Mouse (Mus musculus) G1E (cell line): Measurements from ENCODE around the gene Plcb2. TPM values are rescaled to one million over a fixed set of nuclear protein-coding genes. Genes with fewer than 3 reads are reported as not detected.

Experiments used
- ATAC-seq: 2 replicates; pipeline ENCODE4 v1.8.0; 2016; ENCODE audit warnings: mild to moderate bottlenecking; ENCODE audit not compliant: insufficient number of reproducible peaks, poor library complexity, low FRiP score, severe bottlenecking; ENCODE audit errors: extremely low read depth
- DNase-seq: peaks from one replicate; pipeline ENCODE4 v3.0.0; 2012; ENCODE audit warnings: low spot score
- H3K27me3 ChIP-seq: 2 replicates; pipeline ENCODE4 v1.6.1; 2012; ENCODE audit warnings: mild to moderate bottlenecking, low read length, inconsistent platforms; ENCODE audit not compliant: insufficient read depth
- H3K36me3 ChIP-seq: replicated peaks from 2 replicates; pipeline ENCODE3; 2012; ENCODE audit warnings: mild to moderate bottlenecking, inconsistent platforms
- H3K4me1 ChIP-seq: 2 replicates; pipeline ENCODE4 v1.6.1; 2012; ENCODE audit warnings: low read depth, low read length, inconsistent platforms, mixed read lengths; ENCODE audit not compliant: insufficient read depth
- H3K4me3 ChIP-seq: 2 replicates; pipeline ENCODE4 v1.5.1; 2012; ENCODE audit warnings: low read depth, mild to moderate bottlenecking, inconsistent platforms, low read length, moderate library complexity, mixed read lengths
- H3K9me3 ChIP-seq: replicated peaks from 2 replicates; pipeline ENCODE4 v1.6.1; 2012; ENCODE audit warnings: inconsistent platforms
- CTCF ChIP-seq: IDR thresholded peaks from 2 replicates; pipeline ENCODE4 v1.5.1; 2012; ENCODE audit warnings: low read depth, low read length, inconsistent platforms, mixed read lengths
- GATA1 ChIP-seq: IDR thresholded peaks from 2 replicates; pipeline ENCODE4 v1.6.1; 2012; ENCODE audit warnings: borderline replicate concordance, low read length, inconsistent platforms, mixed read lengths
- GATA2 ChIP-seq: IDR thresholded peaks from 2 replicates; pipeline ENCODE4 v1.6.1; 2012; ENCODE audit warnings: low read depth, low read length, inconsistent platforms, borderline replicate concordance
- POLR2AphosphoS5 ChIP-seq: IDR thresholded peaks from 2 replicates; pipeline ENCODE4 v1.6.1; 2012; ENCODE audit warnings: low read depth, low read length, inconsistent platforms; ENCODE audit not compliant: insufficient replicate concordance
- TAL1 ChIP-seq: conservative IDR thresholded peaks from 2 replicates; pipeline ENCODE4 v1.6.1; 2012; ENCODE audit warnings: low read depth, low read length, inconsistent platforms, mixed read lengths
- polyA plus RNA-seq: library from polyadenylated mRNA; stranded (reverse); fragments of >175 nt; gene quantifications from 2 replicates; pipeline ENCODE4 v1.2.3, GENCODE M21; 2012
- total RNA-seq, 2 experiments: library from RNA; stranded (forward) in 1 of 2; stranded (reverse) in 1 of 2; fragments of 200-1000 nt in 1 of 2; fragments of >200 nt in 1 of 2; fragmentation: Nextera tagmentation in 1 of 2; gene quantifications; 2 replicates each; pipeline ENCODE4 v1.2.3; 2014 to 2017

Gene Plcb2
- total and polyA plus RNA-seq, 3 experiments = 4.5 to 30.6 (median 8.5) TPM

DNA sequence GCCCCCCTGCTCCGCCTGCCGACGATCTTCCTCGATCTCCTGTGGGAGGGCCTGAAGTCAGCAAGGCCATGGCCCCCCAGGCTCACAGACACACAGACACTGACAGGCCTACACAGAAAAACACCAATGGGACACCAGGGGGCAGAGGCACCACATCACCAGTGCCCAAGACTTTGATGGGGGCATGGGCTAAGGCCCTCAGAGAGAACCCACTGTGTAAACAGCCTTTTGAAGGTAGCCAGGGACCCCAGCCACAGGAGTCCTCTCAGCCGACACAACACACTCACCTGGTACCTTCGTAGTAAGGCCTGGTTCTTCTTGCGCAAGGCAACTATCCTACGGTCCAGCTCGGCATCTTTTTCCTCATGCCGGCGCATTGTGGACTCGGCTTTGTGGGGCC, 33.1 kb upstream of the Plcb2 start:
- no peak for TF ChIP-seq CTCF
- TF ChIP-seq TAL1 = no peak
- no peak for TF ChIP-seq GATA2
- no peak for TF ChIP-seq GATA1
- TF ChIP-seq POLR2AphosphoS5 = no peak
- Histone ChIP-seq H3K27me3 (peaks cover 85% of the 10 kb centered on the region), H3K36me3 (no peaks in the 10 kb centered on the region), H3K4me3 (no peak overlapping the region), H3K4me1 (peaks cover 32% of the 10 kb centered on the region), H3K9me3 (no peaks in the 10 kb centered on the region)
- ATAC-seq = no peak
- no peak for DNase-seq

DNA sequence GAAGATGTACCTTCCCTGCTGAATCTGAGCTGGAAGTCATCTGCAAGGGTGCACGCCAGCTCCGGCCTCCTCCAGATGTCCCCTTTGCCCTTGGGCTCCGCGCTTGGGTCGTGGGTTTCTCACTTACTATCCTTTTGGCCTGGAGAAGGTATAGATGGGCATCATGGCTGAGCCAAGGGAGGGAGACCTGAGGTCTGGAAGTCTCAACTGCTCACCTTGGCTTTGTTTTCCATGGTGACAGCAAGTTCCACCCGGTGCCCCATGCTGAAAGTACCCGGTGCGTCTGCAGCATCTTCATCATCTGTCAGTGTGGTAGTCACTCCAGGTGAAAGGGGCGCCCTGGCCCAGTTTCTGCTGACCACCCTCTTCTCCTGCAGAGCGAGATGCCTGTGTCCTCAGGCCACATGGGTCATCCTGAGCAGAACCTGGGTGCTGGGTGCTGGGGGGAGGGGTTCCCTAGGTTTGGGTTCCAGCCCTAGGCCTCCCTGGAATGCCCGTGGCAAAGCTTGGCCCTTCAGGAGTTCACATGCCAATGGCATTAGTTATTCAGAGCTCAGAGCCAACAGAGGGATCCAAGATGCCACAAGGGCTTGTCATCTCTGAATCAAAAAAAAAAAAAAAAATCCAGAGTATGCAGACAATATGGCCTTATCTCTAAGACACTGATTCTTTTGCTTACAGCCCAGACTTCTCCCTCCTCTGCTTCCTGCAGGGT, 32.2 kb upstream of the Plcb2 start:
- no peaks in the 10 kb centered on the region for H3K9me3 ChIP-seq
- ATAC-seq = no peak
- DNase-seq = no peak
- no peaks in the 10 kb centered on the region for H3K36me3 ChIP-seq
- peaks cover 81% of the 10 kb centered on the region for H3K27me3 ChIP-seq
- no peak overlapping the region for H3K4me3 ChIP-seq
- peaks cover 28% of the 10 kb centered on the region for H3K4me1 ChIP-seq
- no peak for TF ChIP-seq CTCF
- no peak for TF ChIP-seq GATA1
- no peak for TF ChIP-seq TAL1
- TF ChIP-seq POLR2AphosphoS5 = no peak
- no peak for TF ChIP-seq GATA2

DNA sequence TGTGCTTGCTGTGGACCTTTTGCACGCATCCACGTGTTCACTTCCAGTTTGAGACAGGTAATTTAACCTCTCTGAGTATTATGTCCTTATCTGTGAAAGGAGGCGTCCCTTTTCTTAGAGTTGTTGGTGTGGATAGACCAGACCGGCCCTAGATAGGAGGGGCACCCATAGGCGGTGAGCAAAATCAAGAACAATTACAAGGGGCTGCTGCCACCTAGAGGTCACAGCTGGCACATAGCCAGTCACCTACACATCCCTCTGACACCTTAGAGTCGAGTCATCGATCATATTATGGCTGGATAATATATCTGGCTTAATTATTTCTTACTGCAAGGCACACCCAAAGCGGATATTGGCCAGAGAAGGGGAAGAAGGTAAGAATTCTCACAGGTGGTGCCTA, 31.6 kb upstream of the Plcb2 start:
- Histone ChIP-seq H3K4me1 (peaks cover 26% of the 10 kb centered on the region), H3K9me3 (no peaks in the 10 kb centered on the region), H3K36me3 (no peaks in the 10 kb centered on the region), H3K27me3 (peaks cover 75% of the 10 kb centered on the region), H3K4me3 (no peak overlapping the region)
- ATAC-seq (peak; percentile 64), DNase-seq (peak; percentile 76)
- no peak for TF ChIP-seq POLR2AphosphoS5
- TF ChIP-seq TAL1 = no peak
- TF ChIP-seq GATA1 = no peak
- no peak for TF ChIP-seq GATA2
- TF ChIP-seq CTCF = peak; percentile 71

DNA sequence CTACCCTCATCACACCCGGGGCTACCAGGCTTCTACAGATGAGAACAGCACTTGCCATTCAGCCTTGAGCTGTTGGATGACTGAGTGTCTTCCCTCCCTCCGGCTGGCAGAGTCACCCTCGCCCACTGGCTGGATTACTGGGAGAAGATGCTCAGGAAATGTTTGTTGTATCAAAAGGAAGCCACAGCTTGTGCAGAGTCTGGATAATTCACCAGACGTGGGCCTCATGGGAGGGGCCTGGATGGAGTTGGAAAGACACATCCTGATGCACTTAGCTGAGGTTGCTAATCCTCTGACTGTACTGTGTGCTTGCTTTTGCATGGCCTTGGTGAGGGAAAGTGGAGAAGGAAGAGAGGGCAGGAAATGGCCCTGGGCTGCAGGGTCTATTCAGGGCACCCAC, 27.9 kb upstream of the Plcb2 start:
- H3K36me3 ChIP-seq = peaks cover 19% of the 10 kb centered on the region
- no peak for TF ChIP-seq CTCF
- no peak for TF ChIP-seq GATA2
- TF ChIP-seq GATA1 = no peak
- TF ChIP-seq TAL1 = no peak
- TF ChIP-seq POLR2AphosphoS5 = no peak

DNA sequence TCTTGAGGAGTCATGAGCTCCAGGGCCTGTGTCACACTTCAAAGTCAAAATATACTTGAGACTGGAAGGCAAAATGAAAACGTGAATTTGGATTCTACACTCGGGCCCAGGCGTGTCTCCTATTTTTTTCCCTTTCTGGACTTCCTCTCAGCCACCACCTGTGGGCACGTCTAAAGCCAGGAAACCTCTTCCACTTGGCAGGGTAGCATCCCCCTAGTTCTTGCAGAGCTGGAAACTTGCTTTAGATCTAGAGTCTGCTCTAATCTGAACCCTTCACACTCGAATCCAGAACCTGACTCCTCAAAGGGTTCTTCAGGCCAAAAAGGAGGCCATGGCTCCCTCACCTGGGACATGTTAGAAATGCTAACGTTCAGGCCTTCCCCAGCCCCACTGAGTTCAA, 27.2 kb upstream of the Plcb2 start:
- Histone ChIP-seq H3K27me3 (peaks cover 37% of the 10 kb centered on the region), H3K9me3 (no peaks in the 10 kb centered on the region), H3K4me3 (no peak overlapping the region), H3K4me1 (peaks cover 23% of the 10 kb centered on the region), H3K36me3 (peaks cover 25% of the 10 kb centered on the region)
- DNase-seq = no peak
- TF ChIP-seq CTCF (no peak), TAL1 (no peak), GATA1 (no peak), GATA2 (no peak), POLR2AphosphoS5 (no peak)
- ATAC-seq = no peak

More for the DNA sequence above, 27.9 kb upstream of the Plcb2 start:
- Histone ChIP-seq H3K4me1 (peaks cover 23% of the 10 kb centered on the region), H3K9me3 (no peaks in the 10 kb centered on the region), H3K27me3 (peaks cover 42% of the 10 kb centered on the region), H3K4me3 (no peak overlapping the region)
- no peak for ATAC-seq
- DNase-seq = no peak

DNA sequence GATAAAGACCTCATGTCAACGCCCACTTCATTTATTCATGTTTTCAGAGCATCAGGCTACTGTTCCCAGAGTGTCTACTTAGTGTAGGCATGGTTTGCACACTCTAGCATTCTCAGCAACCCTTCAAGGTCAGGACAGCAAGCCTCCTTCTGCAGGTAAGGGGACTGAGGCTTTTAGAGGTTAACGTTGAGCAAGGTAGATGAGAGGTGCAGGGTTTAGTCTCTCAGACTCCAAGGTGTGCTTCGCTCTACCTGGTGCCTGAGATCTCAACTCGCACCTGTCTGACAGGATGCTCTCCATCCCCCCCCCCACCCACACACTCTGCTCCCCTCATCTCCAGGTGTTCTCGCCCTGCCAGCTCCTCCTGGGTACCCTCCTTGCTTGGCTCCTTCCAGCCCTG, 25.9 kb upstream of the Plcb2 start:
- Histone ChIP-seq H3K36me3 (peaks cover 37% of the 10 kb centered on the region), H3K27me3 (peaks cover 28% of the 10 kb centered on the region), H3K4me1 (peaks cover 22% of the 10 kb centered on the region), H3K4me3 (no peak overlapping the region), H3K9me3 (no peaks in the 10 kb centered on the region)
- no peak for TF ChIP-seq GATA2
- TF ChIP-seq CTCF = no peak
- no peak for TF ChIP-seq POLR2AphosphoS5
- no peak for TF ChIP-seq TAL1
- no peak for TF ChIP-seq GATA1
- ATAC-seq = no peak
- no peak for DNase-seq
